Mouse (Mus musculus): ENCODE results near the gene Palb2.

The Palb2 gene

DNA sequence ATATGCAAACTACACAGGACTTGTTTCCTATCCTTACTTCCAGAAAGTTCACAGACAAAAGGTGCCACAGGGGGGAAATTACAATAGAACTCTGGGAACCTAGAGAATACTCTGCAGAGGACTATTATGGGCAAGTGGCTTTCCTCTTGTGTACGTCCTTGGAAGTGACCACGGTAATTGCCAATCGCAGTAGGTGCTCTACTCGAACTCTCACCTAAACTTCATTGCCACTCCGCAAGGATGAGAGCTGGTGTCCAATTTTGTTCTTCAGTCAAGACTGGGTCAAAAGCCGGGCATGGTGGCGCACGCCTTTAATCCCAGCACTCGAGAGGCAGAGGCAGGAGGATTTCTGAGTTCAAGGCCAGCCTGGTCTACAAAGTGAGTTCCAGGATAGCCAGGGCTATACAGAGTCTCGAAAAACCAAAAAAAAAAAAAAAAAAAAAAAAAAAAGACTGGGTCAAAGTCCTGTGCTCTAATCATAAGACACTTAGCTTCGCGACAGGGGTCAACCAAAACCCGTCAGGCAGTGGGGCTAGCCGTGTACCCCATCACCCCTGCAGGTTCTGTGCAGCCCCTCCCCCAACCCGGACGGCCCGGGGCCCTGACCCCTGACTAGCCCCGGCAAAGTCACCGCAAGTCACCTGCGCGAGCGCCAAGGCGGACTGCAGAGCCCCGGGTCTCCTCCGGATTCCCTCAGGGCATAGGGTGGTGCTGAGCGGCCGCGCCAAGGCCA is 31.6 kb downstream of the Palb2 start:
- peak; percentile 53 for DNase-seq (ENCODE audit: low read depth, low spot score)

DNA sequence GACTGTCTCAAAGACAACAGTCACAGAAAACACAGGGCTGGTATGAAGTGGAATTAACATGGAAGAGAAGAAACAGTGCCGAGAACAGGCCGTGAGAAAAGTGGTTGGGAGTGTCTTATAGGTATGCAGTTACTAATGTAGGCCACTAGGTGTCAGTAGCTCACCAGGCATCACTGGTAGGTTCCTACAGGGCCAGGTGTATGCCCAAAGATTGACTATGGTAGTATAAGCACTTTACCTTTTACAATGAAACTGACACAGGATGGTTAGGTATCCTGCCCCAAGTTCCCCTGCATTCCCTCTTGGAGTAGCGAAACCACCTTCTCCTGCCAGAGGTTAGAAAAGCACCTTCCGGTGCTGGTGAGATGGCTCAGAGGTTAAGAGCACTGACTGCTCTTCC is 33.6 kb downstream of the Palb2 start:
- peak; percentile 85 for DNase-seq (ENCODE audit: low read depth, low spot score)

DNA sequence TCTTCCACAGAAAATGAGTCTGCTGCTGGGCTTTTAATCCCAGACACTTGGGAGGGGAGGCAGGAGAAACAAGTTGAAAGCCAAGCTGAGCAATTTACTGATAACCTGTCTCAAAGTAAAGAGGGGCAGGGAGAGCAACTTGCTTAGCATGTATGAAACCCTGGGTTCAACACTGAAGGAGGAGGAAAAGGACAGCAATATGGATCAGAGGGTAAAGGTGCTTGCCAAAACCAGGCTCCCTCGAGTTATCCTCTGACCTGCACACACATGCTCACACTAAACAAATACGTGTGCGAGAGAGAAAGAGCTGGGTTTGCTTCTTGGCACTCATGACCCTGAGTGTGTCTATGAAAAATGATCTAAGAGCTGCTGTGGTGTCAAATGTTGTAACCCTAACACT is 34.8 kb downstream of the Palb2 start:
- no peak for DNase-seq (ENCODE audit: low read depth, low spot score)

DNA sequence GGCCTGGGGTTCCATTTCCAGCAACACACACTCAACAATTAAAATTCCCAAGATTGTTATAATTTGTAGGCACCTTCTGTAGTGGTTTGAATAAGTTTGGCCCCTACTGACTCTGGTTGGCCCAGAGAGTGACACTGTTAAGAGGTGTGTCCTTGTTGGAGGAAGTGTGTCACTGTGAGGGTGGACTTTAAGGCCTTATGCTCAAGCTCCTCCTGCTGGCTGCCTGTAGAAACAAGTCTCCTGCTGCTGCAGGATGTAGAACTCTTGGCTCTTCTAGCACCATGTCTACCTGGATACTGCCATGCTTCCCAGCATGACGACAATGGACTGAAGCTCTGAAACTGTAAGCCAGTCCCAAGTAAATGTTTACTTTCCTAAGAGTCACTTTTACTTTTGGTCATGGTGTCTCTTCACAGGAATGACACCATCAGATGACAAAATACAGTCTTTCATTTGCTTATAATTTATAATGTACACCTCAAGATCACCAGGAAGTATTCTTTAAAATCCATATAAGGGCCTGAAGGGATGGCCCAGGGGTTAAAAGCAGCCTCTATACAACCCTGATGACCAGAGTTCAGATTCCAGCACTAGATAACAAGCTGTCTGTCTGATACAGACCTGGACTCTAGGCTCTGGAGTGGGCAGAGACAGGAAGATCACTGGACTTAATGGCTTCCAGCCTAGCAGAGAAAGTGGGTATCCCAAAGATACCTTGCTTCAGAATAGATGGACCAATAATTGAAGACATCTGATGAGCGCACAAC is 38.0 kb downstream of the Palb2 start:
- peak; percentile 72 for DNase-seq (ENCODE audit: low read depth, low spot score)

DNA sequence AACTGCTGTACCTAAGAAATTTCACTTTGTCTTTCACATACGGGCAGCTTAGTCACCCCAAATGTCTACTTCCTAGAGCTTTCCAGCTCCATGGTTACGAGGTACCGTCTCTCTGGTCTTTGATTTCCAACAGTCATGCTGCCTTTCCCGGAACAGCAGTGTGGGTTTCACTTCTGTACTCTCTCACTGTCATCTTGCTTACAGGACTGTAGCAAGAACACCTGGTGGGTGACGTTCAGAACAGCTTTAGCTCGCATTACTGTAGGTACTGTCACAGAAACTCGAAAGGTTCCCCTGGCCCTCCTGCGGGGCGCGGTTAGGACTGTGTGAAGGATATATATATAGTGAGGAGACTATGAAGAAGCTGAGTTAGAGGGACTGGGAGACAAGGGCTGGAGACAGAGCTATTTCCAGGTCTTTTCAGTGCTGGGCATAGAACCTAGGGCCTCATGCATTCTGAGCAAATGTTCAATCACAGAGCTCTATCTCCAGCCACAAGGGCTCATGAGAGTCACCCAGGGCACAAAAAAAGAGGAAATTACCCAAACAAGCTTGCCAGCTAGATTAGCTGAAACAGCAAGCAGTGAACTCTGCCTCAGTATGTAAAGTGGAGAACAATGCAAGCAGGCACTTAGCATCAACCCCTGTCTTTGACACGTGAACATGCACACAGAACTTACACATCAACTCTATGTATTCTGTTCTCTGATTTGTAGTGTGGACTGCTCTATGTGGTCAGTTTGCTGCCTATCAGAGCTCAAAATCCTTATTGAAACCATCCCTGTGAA is 45.4 kb downstream of the Palb2 start:
- no peak for DNase-seq (ENCODE audit: low read depth, low spot score)

DNA sequence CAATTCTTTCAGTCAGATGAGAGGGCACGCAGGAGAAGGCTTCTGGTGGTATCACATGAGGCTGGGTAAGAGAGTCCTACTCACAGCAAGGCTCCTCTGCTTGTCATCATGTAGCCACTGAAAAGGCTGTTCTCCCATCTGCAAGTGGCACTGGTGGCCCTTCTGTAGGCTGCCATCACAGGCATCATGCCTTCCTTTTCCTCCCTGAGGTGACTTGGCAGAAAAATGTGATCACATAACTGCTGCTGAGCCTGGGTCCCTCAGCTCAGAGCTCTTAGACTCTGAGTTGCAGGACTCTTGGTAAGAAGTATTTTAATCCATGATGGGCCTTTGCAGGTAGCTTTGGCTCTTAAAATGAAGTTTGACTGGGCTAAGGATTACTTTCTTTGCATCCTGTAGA is 51.7 kb downstream of the Palb2 start:
- no peak for DNase-seq (ENCODE audit: low read depth, low spot score)

DNA sequence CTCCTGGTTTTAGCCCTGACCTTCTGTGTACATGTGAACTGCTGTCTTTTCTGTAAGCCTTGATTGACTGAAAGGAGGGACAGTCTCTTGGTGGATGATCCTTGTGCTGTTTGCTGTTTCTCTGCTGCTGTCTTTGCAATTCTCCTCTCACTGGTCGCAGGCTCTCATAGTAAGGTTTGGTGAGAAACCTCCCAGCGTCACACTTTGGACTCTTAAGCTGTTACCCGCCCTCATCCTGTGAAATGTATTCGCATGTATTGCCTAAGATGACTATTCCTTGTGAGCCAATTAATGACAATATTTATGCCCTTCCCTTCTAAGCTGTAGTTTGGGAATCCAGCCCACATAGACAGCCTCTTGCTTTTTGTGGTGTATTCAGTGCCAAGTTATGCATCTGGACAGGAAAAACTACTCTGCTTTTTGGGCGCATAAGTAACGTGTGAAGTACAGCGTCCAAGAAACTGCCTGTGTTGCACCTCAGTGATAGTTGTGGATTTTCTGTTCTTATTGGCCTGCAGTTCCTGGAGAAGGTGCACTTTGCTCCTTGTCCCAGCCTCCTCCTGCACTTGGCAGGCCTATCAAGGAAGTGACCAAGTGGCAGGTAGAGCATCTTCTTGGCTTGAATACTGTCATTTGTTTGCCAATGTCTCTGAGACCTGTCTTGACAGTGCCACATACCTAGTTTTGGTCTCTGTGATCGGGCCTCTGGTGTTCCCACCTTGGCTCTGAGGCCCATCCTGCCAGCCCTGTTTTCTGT is 52.8 kb downstream of the Palb2 start:
- no peak for DNase-seq (ENCODE audit: low read depth, low spot score)

DNA sequence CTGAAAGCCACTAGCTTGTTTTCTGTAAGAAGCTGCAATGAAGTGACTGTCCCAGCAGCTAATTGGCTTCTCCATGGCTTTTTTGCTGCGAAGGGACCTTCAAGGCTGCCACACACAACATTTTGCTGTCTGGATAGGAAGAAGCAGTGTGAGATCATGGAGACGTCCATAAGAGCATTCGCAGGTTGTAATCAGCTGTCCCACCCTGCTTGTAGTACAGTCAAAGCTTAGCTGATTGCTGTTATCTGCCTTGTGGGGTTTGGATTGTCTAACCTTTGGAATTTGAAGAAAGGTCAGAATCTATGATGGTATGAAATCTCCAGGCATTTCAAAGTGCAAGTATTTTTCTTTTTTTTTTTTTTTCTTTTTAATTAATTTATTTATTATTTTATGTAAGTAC is 58.4 kb downstream of the Palb2 start:
- no peak for DNase-seq (ENCODE audit: low read depth, low spot score)

DNA sequence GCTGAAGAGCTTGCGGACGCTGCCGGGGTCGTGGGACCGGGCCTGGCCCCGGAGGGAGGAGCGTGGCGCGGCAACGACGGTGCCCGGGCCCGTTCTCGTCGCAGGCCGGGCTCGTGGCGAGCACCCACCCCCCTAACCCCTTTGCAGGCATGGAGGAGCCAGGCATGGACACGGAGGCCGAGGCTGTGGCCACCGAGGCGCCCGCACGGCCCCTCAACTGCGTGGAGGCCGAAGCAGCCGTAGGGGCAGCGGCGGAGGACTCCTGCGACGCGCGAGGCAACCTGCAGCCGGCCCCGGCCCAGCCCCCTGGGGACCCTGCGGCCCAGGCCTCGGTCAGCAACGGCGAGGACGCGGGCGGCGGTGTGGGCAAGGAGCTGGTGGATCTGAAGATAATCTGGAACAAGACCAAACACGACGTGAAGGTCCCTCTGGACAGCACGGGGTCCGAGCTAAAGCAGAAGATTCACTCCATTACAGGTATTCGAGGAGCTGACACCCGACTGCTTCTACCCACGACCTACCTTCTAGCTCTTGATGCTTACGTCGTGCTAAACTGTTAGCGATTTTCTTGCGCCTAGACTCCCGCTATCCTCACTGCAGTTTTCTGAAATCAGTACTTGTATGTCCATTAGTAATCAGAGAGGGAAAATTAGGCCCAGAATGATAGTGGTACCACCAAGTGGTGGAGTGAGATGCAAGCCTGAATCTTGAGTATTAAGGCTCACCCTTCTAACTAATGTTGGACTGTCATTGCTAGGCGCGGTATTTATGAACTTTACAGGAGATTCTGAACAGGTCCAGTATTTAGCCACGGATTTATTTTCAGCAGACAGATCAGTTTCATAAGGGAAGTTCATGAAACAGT is 65.0 kb downstream of the Palb2 start:
- DNase-seq (ENCODE audit: low read depth, low spot score) = peak; percentile 18

DNA sequence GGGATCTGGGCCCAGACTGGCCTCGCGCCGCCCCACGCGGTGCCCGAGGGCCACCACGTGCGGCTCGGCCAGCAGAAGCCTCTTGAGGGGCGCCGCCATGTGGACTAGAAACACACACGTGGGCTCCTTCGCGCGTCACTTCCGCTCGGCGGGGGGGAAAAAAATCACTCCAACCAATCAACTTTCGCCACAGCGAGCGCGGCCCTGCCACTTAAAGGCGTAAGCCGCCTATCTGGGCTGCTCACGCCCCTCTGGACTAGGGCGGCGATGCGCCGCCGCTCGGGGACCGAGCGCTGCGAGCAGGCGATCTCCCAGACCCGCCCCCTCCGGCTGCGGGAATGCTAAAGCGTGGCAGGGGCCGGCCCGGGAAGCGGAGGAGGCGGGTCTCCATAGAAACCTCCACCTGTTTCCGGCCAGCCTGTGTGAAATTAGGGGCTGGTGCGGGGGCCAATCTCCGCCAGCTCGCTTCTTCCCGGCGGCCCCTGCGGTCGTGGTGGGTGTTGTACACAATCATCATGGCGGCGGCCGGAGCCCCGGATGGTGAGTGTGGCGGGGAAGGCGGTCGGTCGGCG is 65.8 kb downstream of the Palb2 start, which contains the start of the genes Ubfd1 and Ears2:
Ubfd1 (plus strand) TSS at position 231 of the 572 bp plus-strand sequence.
Ears2 (minus strand) TSS at position 319 of the 572 bp plus-strand sequence.
- peak; percentile 99 for DNase-seq (ENCODE audit: low read depth, low spot score)

DNA sequence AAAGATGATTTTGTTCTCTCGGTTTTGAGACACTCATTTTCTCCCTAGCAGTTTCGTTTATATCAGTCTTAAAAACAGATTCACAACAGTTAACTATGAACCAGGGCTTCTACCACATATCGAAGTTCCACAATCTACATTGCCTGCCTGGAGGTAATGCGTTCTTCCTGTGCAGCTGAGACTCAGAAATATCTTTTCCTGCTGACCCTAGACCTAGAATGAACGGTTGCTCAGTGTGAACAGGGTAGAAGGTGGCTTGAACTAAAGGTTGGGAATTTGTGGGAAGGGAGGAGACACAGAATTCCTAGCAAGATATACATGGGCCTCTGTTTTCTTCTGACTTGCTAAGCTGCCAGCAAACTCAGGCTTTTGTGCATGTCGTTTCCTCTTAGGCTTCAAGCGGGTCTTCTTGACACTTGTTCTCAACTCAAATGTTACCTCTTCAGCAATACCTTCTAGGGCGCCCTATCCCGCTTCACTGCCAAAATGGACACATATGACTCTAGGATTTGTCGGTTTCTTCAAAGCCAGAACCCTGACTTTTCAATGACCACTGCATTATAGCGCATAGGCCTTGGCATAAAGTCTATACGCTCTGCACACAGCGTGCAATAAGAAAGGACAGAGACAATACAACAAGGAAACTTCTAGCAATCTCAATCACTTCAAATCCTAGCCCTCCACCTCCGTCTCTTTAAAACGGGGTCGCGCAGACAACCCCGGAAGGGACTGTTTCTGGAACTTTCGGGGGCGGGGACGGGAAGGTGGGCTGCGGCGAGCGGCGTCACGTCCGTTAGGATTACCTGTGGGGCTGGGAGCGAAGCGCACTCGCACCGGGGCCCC is 66.5 kb downstream of the Palb2 start:
- peak; percentile 37 for DNase-seq (ENCODE audit: low read depth, low spot score)

DNA sequence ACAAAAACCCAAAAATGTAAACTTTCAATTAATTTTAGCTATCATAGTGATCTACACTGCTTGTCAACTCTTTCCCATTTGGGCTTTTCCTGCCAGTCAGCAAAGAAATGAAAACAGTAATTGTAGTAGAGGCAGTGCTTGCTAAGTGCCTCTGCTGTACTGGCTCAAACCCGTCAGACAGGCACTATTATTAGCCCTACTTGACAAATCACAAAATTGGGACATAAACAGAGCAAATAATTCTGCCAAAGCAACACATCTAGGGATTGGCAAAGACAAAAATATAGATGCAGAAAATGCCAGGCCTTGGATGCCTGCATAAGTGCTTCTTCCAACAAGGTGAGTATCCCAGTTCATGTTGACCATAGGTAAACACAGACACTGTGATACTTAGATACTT is 67.1 kb downstream of the Palb2 start:
- DNase-seq (ENCODE audit: low read depth, low spot score) = no peak

Data from ZHBTc4 (cell line).